Mouse (Mus musculus) hindbrain, embryonic 11.5 days (tissue): Measurements from ENCODE around the gene Sertad1. TPM values are rescaled to one million over a fixed set of nuclear protein-coding genes. Genes with fewer than 3 reads are reported as not detected.
"Not testable (repeated sequence)": the region's sequence is repeated elsewhere in the genome, so short reads cannot be mapped to it uniquely, and the experiment has no call there.

Experiments
- ATAC-seq: fragments of 200-750 bp; cut with Nextera tagmentation; 2 replicates; pipeline ENCODE4 v1.8.0; 2017; ENCODE audit warnings: mild to moderate bottlenecking, moderate TSS enrichment, moderate library complexity; ENCODE audit not compliant: low FRiP score
- DNase-seq: peaks from one replicate; pipeline ENCODE4 v3.0.0-alpha.2; 2015; ENCODE audit warnings: low spot score
- H3K27ac ChIP-seq: fragments of 300-500 bp; sonication (generic); 2 replicates; pipeline ENCODE4 v1.5.1; 2014; ENCODE audit warnings: mild to moderate bottlenecking, low read depth, low read length
- H3K27me3 ChIP-seq: fragments of 300-500 bp; sonication (generic); 2 replicates; pipeline ENCODE4 v1.6.1; 2014; ENCODE audit warnings: mild to moderate bottlenecking, low read length, moderate library complexity, mixed read lengths; ENCODE audit not compliant: control insufficient read depth, insufficient read depth
- H3K36me3 ChIP-seq: fragments of 300-500 bp; sonication (generic); 2 replicates; pipeline ENCODE4 v1.6.1; 2014; ENCODE audit warnings: mild to moderate bottlenecking, low read length, moderate library complexity, mixed read lengths; ENCODE audit not compliant: control insufficient read depth, insufficient read depth
- H3K4me1 ChIP-seq: fragments of 300-500 bp; sonication (generic); replicated peaks from 2 replicates; pipeline ENCODE4 v1.6.1; 2014; ENCODE audit warnings: low read length, mixed read lengths; ENCODE audit not compliant: control insufficient read depth, insufficient read depth
- H3K4me2 ChIP-seq: fragments of 300-500 bp; sonication (generic); replicated peaks from 2 replicates; pipeline ENCODE4 v1.6.1; 2014; ENCODE audit warnings: mild to moderate bottlenecking, low read depth, low read length
- H3K4me3 ChIP-seq: fragments of 300-500 bp; sonication (generic); 2 replicates; pipeline ENCODE4 v1.5.1; 2014; ENCODE audit warnings: low read depth, low read length
- H3K9ac ChIP-seq: fragments of 300-500 bp; sonication (generic); 2 replicates; pipeline ENCODE4 v1.6.1; 2014; ENCODE audit warnings: low read depth, low read length
- H3K9me3 ChIP-seq: fragments of 300-500 bp; sonication (generic); 2 replicates; pipeline ENCODE4 v1.6.1; 2016; ENCODE audit warnings: low read length; ENCODE audit not compliant: control insufficient read depth
- WGBS: fragments of 180-500 bp; shearing (Covaris S2); extraction: QIAGEN DNeasy Blood & Tissue Kit; methylation state at CpG from one replicate; pipeline ENCODE4 v1.1.7; 2014; 5-methylcytosine and 5-hydroxymethylcytosine counted together
- polyA plus RNA-seq: library from polyadenylated mRNA; unstranded; fragments of >200 nt; fragmentation: Nextera tagmentation; extraction: Ambion mirVana; gene quantifications from 2 replicates; pipeline ENCODE4 v1.2.1, GENCODE M21; 2014

Sertad1 gene
- polyA plus RNA-seq, 1 experiment from 2014 or later = 21.0 TPM

- Histone ChIP-seq H3K36me3 (no peaks in the 10 kb centered on the region), H3K9ac (peak overlapping the region; percentile 19), H3K9me3 (no peaks in the 10 kb centered on the region), H3K4me2 (peak overlapping the region; percentile 50), H3K27ac (no peak overlapping the region), H3K27me3 (no peaks in the 10 kb centered on the region), H3K4me3 (peak overlapping the region; percentile 29), H3K4me1 (no peaks in the 10 kb centered on the region)
- WGBS = 41% methylated on average over 4 of the region's 4 CpGs
- ATAC-seq (no peak), DNase-seq (no peak)
These were observed 3.5 kb downstream of the Sertad1 start for GRCm38 (mm10) chr7:27490227-27490542.

DNA sequence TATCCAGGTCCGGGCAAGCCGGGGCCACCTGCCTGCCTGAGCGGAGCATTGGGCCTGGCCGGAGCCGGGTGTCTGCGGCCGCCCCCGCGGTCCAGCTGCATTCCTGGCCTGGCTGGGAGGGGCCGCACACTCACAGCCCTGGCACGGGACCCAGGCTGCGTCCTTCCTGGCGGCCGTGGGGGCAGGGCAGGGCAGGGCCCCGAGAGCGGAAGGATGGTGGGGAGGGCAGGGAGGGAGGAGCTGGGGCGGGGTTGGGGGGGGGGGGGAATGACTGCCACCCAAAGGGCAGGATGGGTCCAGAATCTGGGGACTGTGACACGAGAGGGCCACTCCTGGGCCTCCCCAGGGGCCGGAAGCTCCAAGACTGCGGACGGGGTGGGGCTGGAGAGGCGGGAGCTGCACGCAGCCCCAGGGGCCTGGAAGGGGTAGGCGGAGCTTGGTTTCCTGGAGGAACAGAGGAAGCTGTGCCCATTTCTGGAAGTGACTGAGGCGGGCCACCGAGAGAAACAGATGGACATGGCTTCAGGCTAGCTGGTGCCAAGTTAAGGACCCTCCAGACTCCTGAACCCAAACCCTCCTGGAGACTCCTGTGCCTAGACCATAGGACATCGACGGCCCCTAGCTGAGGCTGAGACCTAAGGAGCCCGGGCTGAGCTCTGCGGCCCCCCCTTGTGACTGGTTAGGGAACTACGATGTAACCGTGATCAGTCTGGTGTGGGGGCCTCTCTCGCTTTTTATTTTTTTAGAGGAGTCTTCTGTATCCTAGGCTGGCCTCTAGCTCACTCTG is 4.0 kb downstream of the Sertad1 start:
- Histone ChIP-seq H3K27me3 (no peaks in the 10 kb centered on the region), H3K9ac (peak overlapping the region; percentile 19), H3K4me2 (peak overlapping the region; percentile 50), H3K27ac (no peak overlapping the region), H3K9me3 (no peaks in the 10 kb centered on the region), H3K4me1 (no peaks in the 10 kb centered on the region), H3K36me3 (no peaks in the 10 kb centered on the region), H3K4me3 (peak overlapping the region; percentile 29)
- WGBS = under 1% methylated on average over 26 of the region's 33 CpGs
- DNase-seq (peak; percentile 81), ATAC-seq (peak; percentile 43)

DNA sequence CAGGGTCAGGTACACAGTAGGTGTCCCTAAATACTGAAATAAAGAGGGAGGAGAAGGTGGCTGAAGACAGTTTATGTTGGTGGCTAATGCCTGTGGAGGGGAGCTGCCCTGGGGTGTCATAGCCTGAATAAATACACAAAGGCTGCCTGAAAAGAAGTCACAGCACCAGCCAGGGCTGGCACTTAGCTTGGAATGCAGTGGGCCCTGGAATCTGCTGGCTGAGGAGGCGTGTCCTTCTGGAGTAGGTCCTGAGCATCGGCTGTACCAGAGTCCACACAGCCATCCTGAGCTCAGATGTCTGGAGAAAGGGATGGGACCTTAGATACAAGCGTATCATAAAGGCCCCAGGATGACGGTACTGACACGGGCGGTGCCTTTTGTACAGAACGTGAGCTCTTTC is 5.1 kb downstream of the Sertad1 start:
- Histone ChIP-seq H3K9ac (no peak overlapping the region), H3K27ac (no peak overlapping the region), H3K27me3 (no peaks in the 10 kb centered on the region), H3K9me3 (no peaks in the 10 kb centered on the region), H3K4me1 (no peaks in the 10 kb centered on the region), H3K4me2 (no peak overlapping the region), H3K36me3 (no peaks in the 10 kb centered on the region), H3K4me3 (no peak overlapping the region)
- ATAC-seq = no peak
- 76% methylated on average over 7 of the region's 7 CpGs for WGBS
- no peak for DNase-seq

- ATAC-seq = no peak
- no peak for DNase-seq
- no peak overlapping the region for H3K9ac ChIP-seq
- no peak overlapping the region for H3K4me2 ChIP-seq
- H3K27ac ChIP-seq = no peak overlapping the region
- 82% methylated on average over 3 of the region's 3 CpGs for WGBS
- H3K4me3 ChIP-seq = no peak overlapping the region
- H3K36me3 ChIP-seq = no peaks in the 10 kb centered on the region
- no peaks in the 10 kb centered on the region for H3K9me3 ChIP-seq
- no peaks in the 10 kb centered on the region for H3K27me3 ChIP-seq
- H3K4me1 ChIP-seq = no peaks in the 10 kb centered on the region
These were observed 6.3 kb downstream of the Sertad1 start for GRCm38 (mm10) chr7:27493022-27493421.

GRCm38 (mm10) chr7:27493450-27493849 is 6.7 kb downstream of the Sertad1 start:
- WGBS = 90% methylated on average over 5 of the region's 5 CpGs
- H3K4me2 ChIP-seq = no peak overlapping the region
- H3K27me3 ChIP-seq = no peaks in the 10 kb centered on the region
- no peaks in the 10 kb centered on the region for H3K4me1 ChIP-seq
- H3K36me3 ChIP-seq = no peaks in the 10 kb centered on the region
- no peaks in the 10 kb centered on the region for H3K9me3 ChIP-seq
- no peak overlapping the region for H3K27ac ChIP-seq
- H3K4me3 ChIP-seq = no peak overlapping the region
- ATAC-seq (no peak), DNase-seq (no peak)
- no peak overlapping the region for H3K9ac ChIP-seq

DNA sequence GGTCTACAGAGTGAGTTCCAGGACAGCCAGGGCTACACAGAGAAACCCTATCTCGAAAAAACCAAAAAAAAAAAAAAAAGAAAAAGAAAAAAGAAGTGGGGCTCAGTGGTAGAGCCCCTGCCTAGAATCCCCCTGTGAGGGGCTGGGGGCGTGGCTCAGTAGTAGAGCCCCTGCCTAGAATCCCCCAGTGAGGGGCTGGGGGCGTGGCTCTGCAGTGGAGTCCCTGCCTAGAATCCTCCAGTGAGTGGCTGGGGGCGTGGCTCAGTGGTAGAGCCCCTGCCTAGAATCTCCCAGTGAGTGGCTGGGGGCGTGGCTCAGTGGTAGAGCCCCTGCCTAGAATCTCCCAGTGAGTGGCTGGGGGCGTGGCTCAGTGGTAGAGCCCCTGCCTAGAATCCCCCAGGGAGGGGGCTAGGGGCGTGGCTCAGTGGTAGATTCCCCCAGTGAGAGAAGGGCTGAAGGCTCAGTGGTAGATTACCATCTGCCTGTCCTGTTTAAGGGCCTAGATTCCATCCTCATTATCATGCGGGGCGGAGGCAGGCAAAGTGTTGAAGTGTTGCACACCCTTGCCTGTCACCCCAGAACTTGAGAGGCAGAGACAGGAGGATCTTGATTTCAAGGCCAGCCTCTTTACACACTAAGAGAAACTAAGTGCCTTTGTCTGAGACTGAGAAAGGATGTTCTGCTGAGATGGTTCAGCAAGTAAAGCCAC is 8.1 kb downstream of the Sertad1 start:
- not testable (repeated sequence) for H3K27ac ChIP-seq, ATAC-seq, H3K9me3 ChIP-seq, H3K36me3 ChIP-seq, H3K27me3 ChIP-seq, H3K4me3 ChIP-seq, H3K4me2 ChIP-seq, H3K4me1 ChIP-seq, H3K9ac ChIP-seq, DNase-seq
- WGBS = 92% methylated on average over 8 of the region's 9 CpGs

GRCm38 (mm10) chr7:27499036-27499435 is 12.3 kb downstream of the Sertad1 start, which contains the start of gene Prx:
Gene Prx, plus strand, starts transcription at chr7:27499324.
- no peak for ATAC-seq
- no peak within 1 kb of the TSS for H3K4me2 ChIP-seq
- WGBS = 51% methylated on average over 3 of the region's 3 CpGs

DNA sequence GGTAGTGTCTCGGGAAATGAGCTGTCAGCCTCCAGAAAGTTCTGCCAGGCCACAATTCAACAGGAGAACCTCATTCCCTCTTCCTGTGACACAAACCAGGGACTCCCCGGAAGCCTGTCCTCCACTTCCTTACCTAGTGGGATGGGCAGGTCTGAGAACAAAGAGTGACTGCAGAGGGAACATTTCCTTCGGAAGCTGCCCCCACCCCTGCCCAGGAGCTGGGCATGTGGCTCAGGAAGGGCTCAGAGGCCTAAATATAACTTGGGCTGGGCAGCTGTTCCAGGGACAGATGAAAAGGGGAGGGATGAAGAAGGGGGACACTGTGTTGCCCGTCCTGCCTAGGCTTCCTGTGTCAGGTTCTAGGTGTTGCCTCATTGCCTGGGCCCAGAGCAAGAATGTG is 14.9 kb downstream of the Sertad1 start:
- DNase-seq (no peak), ATAC-seq (no peak)
- no peak overlapping the region for H3K27ac ChIP-seq
- no peaks in the 10 kb centered on the region for H3K36me3 ChIP-seq
- H3K27me3 ChIP-seq = no peaks in the 10 kb centered on the region
- no peaks in the 10 kb centered on the region for H3K9me3 ChIP-seq
- no peak overlapping the region for H3K4me3 ChIP-seq
- H3K9ac ChIP-seq = no peak overlapping the region
- WGBS = 63% methylated on average over 4 of the region's 4 CpGs
- no peak overlapping the region for H3K4me2 ChIP-seq
- 0 out of 2 replicates have a peak, but pooled peaks cover 3% of the 10 kb centered on the region for H3K4me1 ChIP-seq

More at GRCm38 (mm10) chr7:27499036-27499435, 12.3 kb downstream of the Sertad1 start, which contains the start of gene Prx:
- Histone ChIP-seq H3K27ac (no peak within 1 kb of the TSS), H3K9ac (no peak within 1 kb of the TSS), H3K4me3 (no peak within 1 kb of the TSS), H3K36me3 (no peaks in the 10 kb centered on the region), H3K9me3 (no peaks in the 10 kb centered on the region), H3K27me3 (no peaks in the 10 kb centered on the region), H3K4me1 (no peaks in the 10 kb centered on the region)
- no peak for DNase-seq
